Mouse (Mus musculus) CH12.LX (cell line): ENCODE data around the gene Map3k14. TPM values are rescaled to one million over a fixed set of nuclear protein-coding genes. Genes with fewer than 3 reads are reported as not detected.

Source experiments
- DNase-seq: peaks from one replicate; pipeline ENCODE4 v3.0.0-alpha.2; 2013; ENCODE audit errors: extremely low read depth
- H3K27ac ChIP-seq: 2 replicates; pipeline ENCODE4 v1.5.1; 2012; ENCODE audit warnings: low read depth, mild to moderate bottlenecking, control low read depth, moderate library complexity; ENCODE audit not compliant: insufficient read depth
- H3K27me3 ChIP-seq: replicated peaks from 2 replicates; pipeline ENCODE3; 2012; ENCODE audit warnings: inconsistent platforms
- H3K36me3 ChIP-seq, 2 experiments: replicated peaks in 1 of 2; 2 replicates each; pipeline versions ENCODE3 to v1.6.1; 2012; ENCODE audit warnings: inconsistent platforms in 1 of 2, low read length in 1 of 2, mild to moderate bottlenecking in 1 of 2, mixed read lengths in 1 of 2, moderate library complexity in 1 of 2; ENCODE audit not compliant: control insufficient read depth in 1 of 2, insufficient read depth in 1 of 2
- H3K4me1 ChIP-seq, 2 experiments: 2 replicates each; pipeline ENCODE4 v1.6.1; 2012; ENCODE audit warnings: inconsistent platforms in 1 of 2, moderate library complexity in 1 of 2; ENCODE audit not compliant: insufficient read depth in 2 of 2, control insufficient read depth in 1 of 2
- H3K4me2 ChIP-seq: 2 replicates; pipeline ENCODE4 v1.6.1; 2012; ENCODE audit warnings: low read depth, mild to moderate bottlenecking, control low read depth; ENCODE audit not compliant: poor library complexity, insufficient read depth, severe bottlenecking
- H3K4me3 ChIP-seq, 3 experiments: fragments of 150-350 bp in 1 of 3; sonication (generic) in 1 of 3; replicated peaks in 1 of 3; 2 replicates each; pipeline versions ENCODE3 to v1.5.1; 2011 to 2012; ENCODE audit warnings: low read depth in 2 of 3, low read length in 2 of 3, mild to moderate bottlenecking in 2 of 3, moderate library complexity in 2 of 3, control low read depth in 1 of 3, improper control_type of control experiment in 1 of 3, inconsistent platforms in 1 of 3, mixed read lengths in 1 of 3; ENCODE audit not compliant: poor library complexity in 1 of 3
- H3K79me2 ChIP-seq: replicated peaks from 2 replicates; pipeline ENCODE4 v1.6.1; 2012; ENCODE audit warnings: mild to moderate bottlenecking, moderate library complexity; ENCODE audit not compliant: control insufficient read depth, poor library complexity, insufficient read depth, severe bottlenecking; ENCODE audit errors: extremely low read depth
- H3K9ac ChIP-seq: 2 replicates; pipeline ENCODE4 v1.6.1; 2012; ENCODE audit warnings: low read depth, mild to moderate bottlenecking, control low read depth, moderate library complexity; ENCODE audit not compliant: insufficient read depth
- H3K9me3 ChIP-seq: replicated peaks from 2 replicates; pipeline ENCODE3; 2012; ENCODE audit warnings: low read length, inconsistent platforms, mixed read lengths
- BHLHE40 ChIP-seq: IDR thresholded peaks from 2 replicates; pipeline ENCODE4 v1.6.1; 2011; ENCODE audit warnings: mild to moderate bottlenecking, low read depth, low read length, improper control_type of control experiment
- CHD1 ChIP-seq: IDR thresholded peaks from 2 replicates; pipeline ENCODE4 v1.6.1; 2012; ENCODE audit warnings: low read depth, low read length, improper control_type of control experiment, inconsistent platforms
- CHD2 ChIP-seq: IDR thresholded peaks from 2 replicates; pipeline ENCODE4 v1.6.1; 2011; ENCODE audit warnings: low read length, improper control_type of control experiment
- E2F4 ChIP-seq: IDR thresholded peaks from 2 replicates; pipeline ENCODE4 v1.6.1; 2011; ENCODE audit warnings: low read depth, low read length, improper control_type of control experiment; ENCODE audit not compliant: insufficient replicate concordance
- ELF1 ChIP-seq: IDR thresholded peaks from 2 replicates; pipeline ENCODE4 v1.6.1; 2014; ENCODE audit warnings: low read depth, mild to moderate bottlenecking, inconsistent platforms, low read length, improper control_type of control experiment
- ETS1 ChIP-seq: conservative IDR thresholded peaks from 2 replicates; pipeline ENCODE4 v1.6.1; 2012; ENCODE audit warnings: low read depth, mild to moderate bottlenecking, inconsistent platforms, low read length, improper control_type of control experiment, moderate library complexity
- HCFC1 ChIP-seq: IDR thresholded peaks from 2 replicates; pipeline ENCODE4 v1.6.1; 2012; ENCODE audit warnings: low read depth, mild to moderate bottlenecking, inconsistent platforms, low read length, improper control_type of control experiment
- JUN ChIP-seq: IDR thresholded peaks from 2 replicates; pipeline ENCODE4 v1.6.1; 2011; ENCODE audit warnings: low read depth, mild to moderate bottlenecking, low read length, improper control_type of control experiment, moderate library complexity; ENCODE audit not compliant: insufficient read depth
- JUND ChIP-seq: conservative IDR thresholded peaks from 2 replicates; pipeline ENCODE4 v1.6.1; 2011; ENCODE audit warnings: low read depth, low read length, improper control_type of control experiment
- KAT2A ChIP-seq: IDR thresholded peaks from 2 replicates; pipeline ENCODE4 v1.6.1; 2012; ENCODE audit warnings: low read length, improper control_type of control experiment, inconsistent platforms; ENCODE audit not compliant: insufficient replicate concordance
- MAFK ChIP-seq: IDR thresholded peaks from 2 replicates; pipeline ENCODE4 v1.6.1; 2011; ENCODE audit warnings: low read length, improper control_type of control experiment; ENCODE audit not compliant: insufficient replicate concordance
- MXI1 ChIP-seq: IDR thresholded peaks from 2 replicates; pipeline ENCODE4 v1.6.1; 2011; ENCODE audit warnings: mild to moderate bottlenecking, low read depth, low read length, improper control_type of control experiment
- NELFE ChIP-seq: IDR thresholded peaks from 2 replicates; pipeline ENCODE4 v1.6.1; 2011; ENCODE audit warnings: low read depth, low read length, improper control_type of control experiment
- NRF1 ChIP-seq: IDR thresholded peaks from 2 replicates; pipeline ENCODE4 v1.6.1; 2014; ENCODE audit warnings: low read depth, mild to moderate bottlenecking, inconsistent platforms, low read length, improper control_type of control experiment, moderate library complexity
- PAX5 ChIP-seq: IDR thresholded peaks from 2 replicates; pipeline ENCODE4 v1.6.1; 2012; ENCODE audit warnings: low read length, inconsistent platforms, mixed read lengths
- POLR2A ChIP-seq: IDR thresholded peaks from 2 replicates; pipeline ENCODE4 v1.6.1; 2011; ENCODE audit warnings: low read depth, mild to moderate bottlenecking, improper control_type of control experiment, low read length
- POLR2AphosphoS2 ChIP-seq: IDR thresholded peaks from 2 replicates; pipeline ENCODE4 v1.6.1; 2011; ENCODE audit warnings: low read depth, low read length, improper control_type of control experiment
- RAD21 ChIP-seq: IDR thresholded peaks from 2 replicates; pipeline ENCODE4 v1.6.1; 2011; ENCODE audit warnings: low read depth, mild to moderate bottlenecking, low read length, improper control_type of control experiment, moderate library complexity
- RCOR1 ChIP-seq: conservative IDR thresholded peaks from 2 replicates; pipeline ENCODE4 v1.6.1; 2012; ENCODE audit warnings: low read depth, mild to moderate bottlenecking, inconsistent platforms, low read length, improper control_type of control experiment
- SIN3A ChIP-seq: IDR thresholded peaks from 2 replicates; pipeline ENCODE4 v1.6.1; 2012; ENCODE audit warnings: low read length, improper control_type of control experiment, inconsistent platforms
- TBP ChIP-seq: conservative IDR thresholded peaks from 2 replicates; pipeline ENCODE4 v1.6.1; 2011; ENCODE audit warnings: low read depth, low read length, improper control_type of control experiment
- TCF12 ChIP-seq: IDR thresholded peaks from 2 replicates; pipeline ENCODE4 v1.6.1; 2014; ENCODE audit warnings: low read depth, mild to moderate bottlenecking, inconsistent platforms, low read length, improper control_type of control experiment
- UBTF ChIP-seq: IDR thresholded peaks from 2 replicates; pipeline ENCODE4 v1.6.1; 2012; ENCODE audit warnings: low read depth, mild to moderate bottlenecking, inconsistent platforms, low read length, improper control_type of control experiment, moderate library complexity
- USF2 ChIP-seq: conservative IDR thresholded peaks from 2 replicates; pipeline ENCODE4 v1.6.1; 2011; ENCODE audit warnings: low read depth, low read length, improper control_type of control experiment
- ZC3H11A ChIP-seq: IDR thresholded peaks from 2 replicates; pipeline ENCODE4 v1.6.1; 2012; ENCODE audit warnings: low read depth, mild to moderate bottlenecking, inconsistent platforms, low read length, improper control_type of control experiment
- ZKSCAN1 ChIP-seq: IDR thresholded peaks from 2 replicates; pipeline ENCODE4 v1.6.1; 2012; ENCODE audit warnings: low read depth, inconsistent platforms, low read length, improper control_type of control experiment, borderline replicate concordance
- ZNF384 ChIP-seq: IDR thresholded peaks from 2 replicates; pipeline ENCODE4 v1.6.1; 2012; ENCODE audit warnings: low read depth, low read length, improper control_type of control experiment, inconsistent platforms
- dilution Hi-C: fragments of 300-500 bp; cut with MboI; formaldehyde crosslinking; loops from 2 replicates; pipeline ENCODE4 v1.14.3; 2020; ENCODE audit warnings: low sequenced_read_pairs; ENCODE audit not compliant: extremely low pct_unique_long_range_greater_than_20kb, extremely low pct_ligation_motif_present
- in situ Hi-C: fragments of 300-500 bp; cut with MboI; formaldehyde crosslinking; loops from 3 replicates; pipeline ENCODE4 v1.14.3; 2019; ENCODE audit warnings: low sequenced_read_pairs, low pct_ligation_motif_present, low pct_unique_long_range_greater_than_20kb, mixed read lengths
- polyA plus RNA-seq: library from polyadenylated mRNA; unstranded; fragments of >175 nt; gene quantifications from 2 replicates; pipeline ENCODE4 v1.2.1, GENCODE M21; 2012; ENCODE audit warnings: low read depth; ENCODE audit not compliant: insufficient read length
- total RNA-seq, 2 experiments: library from RNA; depleted of rRNA; stranded (reverse); fragments of 300-350 nt in 1 of 2; fragments of >200 nt in 1 of 2; gene quantifications; 2 replicates each; pipeline ENCODE4 v1.2.3; 2012 to 2014

The Map3k14 gene
- total and polyA plus RNA-seq, 3 experiments: 4.5 to 11.2 (median 9.9) TPM

- in situ Hi-C loops (no loop called here), dilution Hi-C loops (no loop called here)
- H3K4me1 ChIP-seq: peaks cover 35 to 75% of the 10 kb centered on the region in 2 experiments
- no peaks in the 10 kb centered on the region for H3K27me3 ChIP-seq
- peak overlapping the region; percentile 76 for H3K4me2 ChIP-seq
- peak overlapping the region; percentile 80 for H3K27ac ChIP-seq
- TF ChIP-seq UBTF: 0 out of 2 replicates have a peak, but pooled peaks have one; percentile 20
- TF ChIP-seq ZC3H11A: no peak
- no peak for TF ChIP-seq E2F4
- no peak for TF ChIP-seq TCF12
- TF ChIP-seq ETS1: no peak
- no peak; the same call in 1 of the 2 replicates for TF ChIP-seq SIN3A
- peak; percentile 15; the same call in 1 of the 2 replicates for TF ChIP-seq BHLHE40
- no peak for TF ChIP-seq PAX5
- TF ChIP-seq CHD1: peak; percentile 28; the same call in 1 of the 2 replicates
- no peak for TF ChIP-seq USF2
- TF ChIP-seq, all 38 proteins: peak for 3
- Histone ChIP-seq H3K4me3 (peak overlapping the region; percentile 38 to 81 (median 51)), H3K9ac (peak overlapping the region; percentile 90), H3K9me3 (no peaks in the 10 kb centered on the region), H3K36me3 (peaks cover 0 to 18% of the 10 kb centered on the region in 2 experiments), H3K79me2 (peaks cover 49% of the 10 kb centered on the region)
- DNase-seq: no peak
Observed at GRCm38 (mm10) chr11:103263551-103263950, 3.7 kb downstream of the Map3k14 start.

- Histone ChIP-seq H3K4me1 (peaks cover 43 to 75% of the 10 kb centered on the region in 2 experiments), H3K27me3 (no peaks in the 10 kb centered on the region), H3K4me3 (peak overlapping the region; percentile 44 to 81 (median 51)), H3K9ac (peak overlapping the region; percentile 90), H3K9me3 (no peaks in the 10 kb centered on the region), H3K36me3 (peaks cover 0 to 18% of the 10 kb centered on the region in 2 experiments), H3K4me2 (peak overlapping the region; percentile 76), H3K79me2 (peaks cover 49% of the 10 kb centered on the region), H3K27ac (peak overlapping the region; percentile 78)
- in situ Hi-C loops (no loop called here), dilution Hi-C loops (no loop called here)
- DNase-seq: peak; percentile 80
- TF ChIP-seq UBTF (peak; percentile 36; the same call in 1 of the 2 replicates), TCF12 (peak; percentile 30; the same call in 1 of the 2 replicates), CHD2 (peak; percentile 50), ETS1 (peak; percentile 66), RAD21 (no peak; the same call in none of the 2 replicates), E2F4 (no peak), NELFE (0 out of 2 replicates have a peak, but pooled peaks have one; percentile 26), USF2 (no peak; the same call in 1 of the 2 replicates), HCFC1 (no peak), ZKSCAN1 (no peak), JUND (peak; percentile 62; the same call in 1 of the 2 replicates), PAX5 (no peak), RCOR1 (peak; percentile 17; the same call in 1 of the 2 replicates), SIN3A (peak; percentile 85), ZC3H11A (no peak), MXI1 (peak; percentile 82), ELF1 (no peak), TBP (0 out of 2 replicates have a peak, but pooled peaks have one; percentile 14), JUN (peak; percentile 36; the same call in 1 of the 2 replicates), CHD1 (peak; percentile 84; the same call in 1 of the 2 replicates), POLR2AphosphoS2 (no peak), KAT2A (no peak), POLR2A (peak; percentile 52), MAFK (no peak), ZNF384 (peak; percentile 87), NRF1 (no peak)
Observed at GRCm38 (mm10) chr11:103262412-103263267, 4.6 kb downstream of the Map3k14 start.
